Mouse (Mus musculus) small intestine, adult 2 months (tissue): ENCODE data around the gene Garnl3. TPM values are rescaled to one million over a fixed set of nuclear protein-coding genes. Genes with fewer than 3 reads are reported as not detected.

Experiments
- H3K27ac ChIP-seq: fragments of 200-500 bp; 2 replicates; pipeline ENCODE4 v1.5.1; 2012; ENCODE audit warnings: low read depth, low read length, control low read depth, inconsistent platforms; ENCODE audit not compliant: insufficient read depth
- H3K27me3 ChIP-seq: fragments of 200-500 bp; 2 replicates; pipeline ENCODE4 v1.6.1; 2012; ENCODE audit warnings: mild to moderate bottlenecking, moderate library complexity, low read length, inconsistent platforms; ENCODE audit not compliant: control insufficient read depth, insufficient read depth
- H3K36me3 ChIP-seq: fragments of 200-500 bp; 2 replicates; pipeline ENCODE4 v1.6.1; 2012; ENCODE audit warnings: mild to moderate bottlenecking, low read length, control low read depth, inconsistent platforms; ENCODE audit not compliant: control insufficient read depth, insufficient read depth
- H3K4me1 ChIP-seq: fragments of 200-500 bp; 2 replicates; pipeline ENCODE4 v1.6.1; 2012; ENCODE audit warnings: low read length, inconsistent platforms, mixed read lengths; ENCODE audit not compliant: control insufficient read depth, insufficient read depth, insufficient read length
- H3K4me3 ChIP-seq: fragments of 200-500 bp; 2 replicates; pipeline ENCODE4 v1.5.1; 2012; ENCODE audit warnings: low read depth, mild to moderate bottlenecking, control low read depth, inconsistent platforms, low read length, moderate library complexity
- CTCF ChIP-seq: fragments of 200-500 bp; IDR thresholded peaks from 2 replicates; pipeline ENCODE4 v1.5.1; 2012; ENCODE audit warnings: low read depth, mild to moderate bottlenecking, control low read depth, inconsistent platforms, low read length, moderate library complexity, mixed read lengths; ENCODE audit not compliant: insufficient replicate concordance, insufficient read length; ENCODE audit errors: extremely low read depth
- POLR2A ChIP-seq: fragments of 200-500 bp; IDR thresholded peaks from 2 replicates; pipeline ENCODE4 v1.6.1; 2012; ENCODE audit warnings: low read depth, mild to moderate bottlenecking, control low read depth, inconsistent platforms, low read length, moderate library complexity
- WGBS: fragments of 180-500 bp; shearing (Covaris S2); methylation state at CpG from one replicate; pipeline ENCODE4 v1.1.7; 2018; 5-methylcytosine and 5-hydroxymethylcytosine counted together
- polyA plus RNA-seq: library from polyadenylated mRNA; depleted of rRNA; stranded (reverse); fragments of >200 nt; gene quantifications from 2 replicates; pipeline ENCODE4 v1.2.3, GENCODE M21; 2012

Gene Garnl3
- polyA plus RNA-seq, 1 experiment: 2.0 TPM

DNA sequence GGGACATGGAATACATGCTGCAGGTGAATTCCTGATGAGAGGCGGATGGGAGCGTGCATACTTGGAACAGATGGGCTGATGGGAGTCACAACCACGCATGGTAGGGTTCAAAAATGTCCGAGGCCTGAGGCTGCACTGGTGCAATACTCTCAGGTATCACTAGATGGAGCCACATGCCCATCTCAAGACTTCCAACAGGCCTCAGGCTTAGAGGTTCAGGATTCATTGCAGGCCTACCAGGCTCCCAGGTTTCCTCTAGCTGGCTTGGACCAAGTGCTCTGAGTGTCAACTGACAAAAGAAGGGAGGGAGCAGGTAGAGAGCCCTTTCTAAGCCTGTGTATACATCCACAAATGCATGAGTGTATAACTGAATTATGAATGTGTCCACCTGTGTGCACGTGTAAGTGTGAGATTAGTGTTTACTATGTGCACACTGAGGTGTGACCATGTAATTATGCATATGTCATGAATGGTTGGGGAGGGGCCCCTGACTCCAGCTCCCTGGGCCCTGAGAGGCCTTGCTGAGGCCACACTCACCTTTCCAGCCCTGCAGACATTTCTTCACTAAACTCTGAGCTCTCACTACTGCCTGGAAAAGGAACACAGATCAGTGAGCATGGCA lies 23.4 kb upstream of the Garnl3 start:
- Histone ChIP-seq H3K4me1 (peaks cover 4% of the 10 kb centered on the region), H3K4me3 (no peak overlapping the region), H3K27me3 (no peaks in the 10 kb centered on the region), H3K36me3 (0 out of 2 replicates have a peak, but pooled peaks cover 5% of the 10 kb centered on the region), H3K27ac (no peak overlapping the region)
- TF ChIP-seq CTCF: peak; percentile 77; the same call in 1 of the 2 replicates
- no peak for TF ChIP-seq POLR2A
- WGBS: 35% methylated on average over 5 of the region's 5 CpGs

DNA sequence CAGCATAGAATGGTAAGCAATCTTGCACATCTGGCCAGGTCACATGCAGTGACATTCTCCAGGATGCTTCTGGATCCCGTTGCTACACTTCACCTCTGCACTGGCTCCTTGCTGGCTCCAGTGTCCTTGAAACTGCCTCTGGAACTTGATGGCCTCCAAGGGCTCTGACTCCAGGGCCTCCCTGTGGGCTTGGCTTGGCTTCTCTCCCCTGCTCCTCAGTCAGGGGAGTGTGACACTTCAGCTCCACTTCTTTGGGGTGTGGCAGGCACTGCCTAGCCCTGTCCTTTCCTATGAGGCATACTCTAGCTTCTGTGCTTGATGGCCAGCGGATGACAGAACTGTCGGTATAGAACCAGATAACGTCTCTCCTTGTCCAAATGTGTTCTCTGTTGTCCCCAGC lies 15.5 kb upstream of the Garnl3 start:
- WGBS: 75% methylated on average over 4 of the region's 4 CpGs
- no peak overlapping the region for H3K27ac ChIP-seq
- H3K4me3 ChIP-seq: no peak overlapping the region
- TF ChIP-seq CTCF (no peak), POLR2A (no peak)
- H3K36me3 ChIP-seq: no peaks in the 10 kb centered on the region
- no peaks in the 10 kb centered on the region for H3K27me3 ChIP-seq
- no peaks in the 10 kb centered on the region for H3K4me1 ChIP-seq

DNA sequence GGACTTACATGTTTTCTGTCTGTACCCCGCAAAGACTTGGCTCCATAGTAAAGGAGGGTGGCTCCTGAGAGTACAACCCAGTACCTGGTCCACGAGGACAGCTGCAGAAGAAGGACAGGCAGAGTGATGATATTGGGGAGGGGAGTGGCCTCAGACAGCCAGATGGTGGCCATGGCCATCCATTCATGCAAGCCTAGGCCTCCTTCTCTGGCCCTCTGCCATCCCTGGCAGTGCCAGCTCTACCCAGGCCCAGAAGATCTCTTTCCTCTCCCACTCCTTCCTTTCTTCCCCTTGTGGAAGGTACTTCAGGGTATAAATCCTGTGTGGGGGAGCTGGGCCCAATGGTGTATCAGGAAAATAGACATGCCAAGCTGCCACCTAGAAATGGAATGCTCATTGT lies 11.8 kb upstream of the Garnl3 start:
- Histone ChIP-seq H3K4me1 (no peaks in the 10 kb centered on the region), H3K27ac (no peak overlapping the region), H3K27me3 (no peaks in the 10 kb centered on the region), H3K4me3 (no peak overlapping the region), H3K36me3 (no peaks in the 10 kb centered on the region)
- 73% methylated on average over 2 of the region's 2 CpGs for whole genome bisulfite sequencing
- no peak for TF ChIP-seq CTCF
- no peak for TF ChIP-seq POLR2A

- Histone ChIP-seq H3K4me3 (no peak overlapping the region), H3K27ac (no peak overlapping the region), H3K27me3 (no peaks in the 10 kb centered on the region), H3K36me3 (no peaks in the 10 kb centered on the region), H3K4me1 (no peaks in the 10 kb centered on the region)
- TF ChIP-seq POLR2A (no peak), CTCF (no peak)
- 67% methylated on average over 2 of the region's 2 CpGs for WGBS
Observed at GRCm38 (mm10) chr2:33138491-33138890, 7.0 kb upstream of the Garnl3 start.

- no peak for TF ChIP-seq POLR2A
- no peak for TF ChIP-seq CTCF
- Histone ChIP-seq H3K4me1 (no peaks in the 10 kb centered on the region), H3K36me3 (no peaks in the 10 kb centered on the region), H3K27me3 (0 out of 2 replicates have a peak, but pooled peaks cover under 1% of the 10 kb centered on the region), H3K4me3 (no peak overlapping the region), H3K27ac (no peak overlapping the region)
- 90% methylated on average over 4 of the region's 4 CpGs for WGBS
Observed at GRCm38 (mm10) chr2:33137731-33138130, 6.3 kb upstream of the Garnl3 start.

DNA sequence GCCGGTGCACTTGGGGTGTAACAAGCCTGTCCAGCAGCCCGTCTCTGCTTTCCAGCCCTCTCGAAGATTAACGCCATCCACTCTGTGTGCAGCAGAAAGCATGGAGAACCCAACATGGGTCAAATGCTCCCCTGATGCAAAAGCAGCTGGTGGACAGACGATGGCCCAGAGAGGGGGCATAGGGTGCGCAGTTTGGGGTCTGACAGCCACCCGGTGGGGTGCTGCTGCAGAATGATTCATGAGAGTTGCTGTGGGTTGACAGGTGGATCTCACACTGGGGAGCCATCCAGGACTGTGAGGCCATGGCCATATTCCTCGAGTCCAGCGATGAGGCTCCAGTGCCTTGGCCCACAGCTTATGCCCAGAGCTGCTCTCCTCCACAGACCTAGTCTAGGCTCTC lies 5.8 kb upstream of the Garnl3 start:
- Histone ChIP-seq H3K4me3 (no peak overlapping the region), H3K36me3 (no peaks in the 10 kb centered on the region), H3K27me3 (0 out of 2 replicates have a peak, but pooled peaks cover 5% of the 10 kb centered on the region), H3K27ac (no peak overlapping the region), H3K4me1 (no peaks in the 10 kb centered on the region)
- 94% methylated on average over 9 of the region's 9 CpGs for WGBS
- TF ChIP-seq POLR2A (no peak), CTCF (no peak)

- WGBS: 93% methylated on average over 6 of the region's 6 CpGs
- H3K27ac ChIP-seq: no peak overlapping the region
- no peak for TF ChIP-seq POLR2A
- TF ChIP-seq CTCF: no peak
Observed at GRCm38 (mm10) chr2:33136366-33136765, 4.9 kb upstream of the Garnl3 start.

More at GRCm38 (mm10) chr2:33136366-33136765, 4.9 kb upstream of the Garnl3 start:
- Histone ChIP-seq H3K27me3 (0 out of 2 replicates have a peak, but pooled peaks cover 6% of the 10 kb centered on the region), H3K4me1 (peaks cover 2% of the 10 kb centered on the region; the same call in 1 of the 2 replicates), H3K4me3 (no peak overlapping the region), H3K36me3 (no peaks in the 10 kb centered on the region)
